Mouse (Mus musculus) C2C12 (cell line): ENCODE measurements around the gene Asic2.

Experiments used
- CTCF ChIP-seq: IDR thresholded peaks from one replicate; pipeline ENCODE4 v1.5.1; 2011; ENCODE audit not compliant: control insufficient read depth, insufficient read depth, insufficient read length
- MAX ChIP-seq: IDR thresholded peaks from one replicate; pipeline ENCODE4 v1.6.1; 2011; ENCODE audit warnings: mild to moderate bottlenecking, control low read depth
- MYOG ChIP-seq: IDR thresholded peaks from one replicate; pipeline ENCODE4 v1.6.1; 2011; ENCODE audit not compliant: control insufficient read depth, insufficient read length; ENCODE audit errors: extremely low read depth
- USF1 ChIP-seq: IDR thresholded peaks from one replicate; pipeline ENCODE4 v1.6.1; 2011; ENCODE audit warnings: low read depth, mild to moderate bottlenecking, control low read depth, moderate library complexity

DNA sequence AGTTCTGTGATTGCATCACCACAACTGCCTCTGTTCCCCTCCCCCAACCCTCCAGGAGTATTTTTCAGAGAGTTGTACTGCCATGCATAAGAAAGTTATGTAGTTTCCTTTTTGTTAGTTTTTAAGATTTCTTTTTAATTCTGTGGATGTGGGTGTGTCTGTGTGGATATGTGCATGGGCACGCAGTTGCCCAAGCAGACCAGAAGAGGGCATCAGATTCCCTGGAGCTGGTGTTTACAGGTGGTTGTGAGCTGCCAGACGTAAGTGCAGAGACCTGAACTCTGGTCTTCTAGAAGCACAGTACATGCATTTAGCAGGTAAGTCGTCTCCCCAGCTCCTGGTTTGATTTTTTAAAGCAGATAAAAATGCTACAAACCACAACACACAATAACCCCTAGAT lies 322.7 kb downstream of the Asic2 start:
- TF ChIP-seq CTCF = no peak
- no peak for TF ChIP-seq MYOG
- TF ChIP-seq MAX = no peak
- TF ChIP-seq USF1 = no peak
